Mouse (Mus musculus) kidney, adult 2 months (tissue): Measurements from ENCODE around the gene Rnf31. TPM values are rescaled to one million over a fixed set of nuclear protein-coding genes. Genes with fewer than 3 reads are reported as not detected.

ENCODE experiments used
- DNase-seq: peaks from one replicate; pipeline ENCODE4 v3.0.0; 2021
- H3K27ac ChIP-seq: fragments of 200-500 bp; 2 replicates; pipeline ENCODE4 v1.5.1; 2012; ENCODE audit warnings: low read depth, low read length, control low read depth, inconsistent platforms; ENCODE audit not compliant: insufficient read depth
- H3K27me3 ChIP-seq: fragments of 200-500 bp; replicated peaks from 2 replicates; pipeline ENCODE4 v1.6.1; 2012; ENCODE audit warnings: mild to moderate bottlenecking, moderate library complexity, low read length, inconsistent platforms; ENCODE audit not compliant: control insufficient read depth, insufficient read depth
- H3K36me3 ChIP-seq: fragments of 200-500 bp; 2 replicates; pipeline ENCODE4 v1.6.1; 2012; ENCODE audit warnings: mild to moderate bottlenecking, moderate library complexity, low read length, inconsistent platforms; ENCODE audit not compliant: control insufficient read depth, insufficient read depth
- H3K4me1 ChIP-seq: fragments of 200-500 bp; 2 replicates; pipeline ENCODE4 v1.6.1; 2011; ENCODE audit warnings: low read length; ENCODE audit not compliant: control insufficient read depth, insufficient read depth
- H3K4me3 ChIP-seq: fragments of 200-500 bp; 2 replicates; pipeline ENCODE4 v1.5.1; 2011; ENCODE audit warnings: mild to moderate bottlenecking, low read depth, low read length, control low read depth; ENCODE audit not compliant: insufficient read depth
- CTCF ChIP-seq: fragments of 200-500 bp; conservative IDR thresholded peaks from 2 replicates; pipeline ENCODE4 v1.5.1; 2011; ENCODE audit warnings: low read depth, mild to moderate bottlenecking, control low read depth, low read length, moderate library complexity, mixed read lengths; ENCODE audit not compliant: insufficient read depth, insufficient read length
- POLR2A ChIP-seq: fragments of 200-500 bp; IDR thresholded peaks from one replicate; pipeline ENCODE4 v1.6.1; 2011; ENCODE audit warnings: low read depth, low read length, control low read depth
- WGBS: fragments of 180-500 bp; shearing (Covaris S2); methylation state at CpG from one replicate; pipeline ENCODE4 v1.1.7; 2018; 5-methylcytosine and 5-hydroxymethylcytosine counted together
- polyA plus RNA-seq: library from polyadenylated mRNA; depleted of rRNA; stranded (reverse); fragments of >200 nt; gene quantifications from 2 replicates; pipeline ENCODE4 v1.2.3, GENCODE M21; 2012

The Rnf31 gene
- polyA plus RNA-seq, 1 experiment, result 27.6 TPM

DNA sequence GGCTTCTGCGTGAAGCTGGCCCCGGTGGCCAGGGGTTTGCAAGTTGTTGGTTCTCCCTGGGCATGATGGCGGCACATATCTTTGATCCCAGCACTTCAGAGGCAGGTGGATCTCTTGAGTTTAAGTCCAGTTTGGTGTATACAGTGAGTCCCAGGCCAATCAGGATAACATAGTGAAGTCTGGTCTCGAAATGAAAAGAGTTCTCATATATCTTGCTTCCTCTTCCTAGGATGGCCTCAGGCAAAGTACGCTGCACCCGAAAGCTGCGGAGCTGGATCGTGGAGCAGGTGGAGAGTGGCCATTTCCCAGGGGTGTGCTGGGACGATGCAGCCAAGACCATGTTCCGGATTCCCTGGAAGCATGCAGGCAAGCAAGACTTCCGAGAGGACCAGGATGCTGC is 13.3 kb downstream of the Rnf31 start:
- Histone ChIP-seq H3K4me1 (peaks cover 6% of the 10 kb centered on the region; the same call in 1 of the 2 replicates), H3K27me3 (no peaks in the 10 kb centered on the region), H3K27ac (peak overlapping the region; percentile 69), H3K36me3 (peaks cover 10% of the 10 kb centered on the region), H3K4me3 (peak overlapping the region; percentile 37)
- WGBS, result 75% methylated on average over 11 of the region's 11 CpGs
- TF ChIP-seq POLR2A (no peak), CTCF (no peak)
- DNase-seq, result no peak

DNA sequence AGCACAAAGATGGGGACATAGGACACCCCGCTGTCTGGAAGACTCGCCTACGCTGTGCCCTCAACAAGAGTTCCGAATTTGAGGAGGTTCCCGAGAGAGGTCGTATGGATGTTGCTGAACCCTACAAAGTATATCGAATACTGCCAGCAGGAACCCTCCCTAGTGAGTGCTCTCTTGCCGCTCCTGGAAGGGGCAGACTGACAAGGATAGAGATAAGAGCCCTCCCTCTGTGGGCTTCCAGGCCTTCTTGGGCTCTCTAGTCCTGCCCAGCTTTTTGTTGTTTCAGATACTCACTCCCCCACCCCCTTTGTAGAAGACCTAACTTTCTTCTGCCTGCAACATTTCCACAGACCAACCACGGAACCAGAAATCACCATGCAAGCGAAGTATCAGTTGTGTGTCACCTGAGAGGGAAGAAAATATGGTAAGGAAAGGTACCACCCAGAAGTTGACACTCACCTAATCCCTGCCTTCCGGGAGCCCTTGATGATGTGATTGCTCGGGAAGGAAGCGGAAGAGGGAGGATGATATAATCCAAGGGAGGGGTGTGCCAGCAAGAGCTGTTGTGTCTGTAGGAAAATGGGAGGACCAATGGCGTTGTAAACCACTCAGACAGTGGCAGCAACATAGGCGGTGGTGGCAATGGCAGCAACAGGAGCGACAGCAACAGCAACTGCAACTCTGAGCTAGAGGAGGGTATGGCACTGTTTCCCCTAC is 14.4 kb downstream of the Rnf31 start:
- peaks cover 6% of the 10 kb centered on the region; the same call in 1 of the 2 replicates for H3K4me1 ChIP-seq
- H3K36me3 ChIP-seq, result peaks cover 10% of the 10 kb centered on the region
- 91% methylated on average over 16 of the region's 16 CpGs for WGBS
- DNase-seq, result no peak
- TF ChIP-seq POLR2A, result no peak
- TF ChIP-seq CTCF, result no peak
- H3K27ac ChIP-seq, result no peak overlapping the region
- no peaks in the 10 kb centered on the region for H3K27me3 ChIP-seq
- H3K4me3 ChIP-seq, result no peak overlapping the region

DNA sequence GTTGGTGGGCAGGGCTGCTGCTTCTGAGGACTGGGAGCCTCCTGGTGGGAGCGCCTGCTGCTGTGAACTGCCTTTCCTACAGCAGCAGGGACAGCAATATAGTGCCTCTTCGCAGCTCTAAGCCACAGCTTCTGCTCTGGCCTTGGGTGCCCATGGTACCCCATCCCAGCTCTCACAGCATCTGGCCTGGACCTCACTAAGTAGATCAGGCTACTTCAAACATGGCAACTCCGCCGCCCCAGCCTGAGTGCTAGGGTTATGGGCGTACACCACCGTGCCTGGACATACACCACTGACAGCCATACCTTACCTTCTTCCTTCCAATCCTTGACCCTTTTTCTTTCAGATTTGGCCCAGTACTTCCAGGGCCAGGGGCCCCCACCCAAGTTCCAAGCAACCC is 16.8 kb downstream of the Rnf31 start:
- Histone ChIP-seq H3K27ac (no peak overlapping the region), H3K4me1 (peaks cover 14% of the 10 kb centered on the region; the same call in 1 of the 2 replicates), H3K36me3 (peaks cover 9% of the 10 kb centered on the region), H3K4me3 (no peak overlapping the region), H3K27me3 (no peaks in the 10 kb centered on the region)
- no peak for TF ChIP-seq POLR2A
- no peak for TF ChIP-seq CTCF
- DNase-seq, result no peak
- WGBS, result 96% methylated on average over 6 of the region's 6 CpGs

DNA sequence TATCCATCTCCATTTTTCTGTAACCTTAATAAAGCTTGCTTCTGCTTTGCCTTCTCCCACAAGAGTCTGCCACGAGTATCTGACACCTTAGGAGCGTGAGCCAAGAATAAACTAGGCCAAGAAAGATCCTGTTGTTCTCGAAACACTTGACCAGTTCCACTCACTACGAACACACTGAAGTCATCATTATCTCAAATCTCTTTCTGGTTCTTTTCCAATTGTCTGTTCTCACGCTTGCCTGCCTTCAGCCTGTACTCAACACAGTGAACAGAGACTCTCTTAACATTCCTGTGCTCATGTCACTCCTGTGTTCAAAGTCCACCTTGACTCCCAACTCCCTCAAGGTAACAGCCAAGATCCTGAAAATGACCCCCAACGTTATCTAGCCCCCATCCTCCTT is 21.8 kb downstream of the Rnf31 start:
- DNase-seq, result peak; percentile 71
- Histone ChIP-seq H3K27ac (no peak overlapping the region), H3K27me3 (no peaks in the 10 kb centered on the region), H3K4me1 (peaks cover 11% of the 10 kb centered on the region; the same call in 1 of the 2 replicates), H3K36me3 (peaks cover 5% of the 10 kb centered on the region), H3K4me3 (no peak overlapping the region)
- TF ChIP-seq POLR2A (no peak), CTCF (no peak)
- WGBS, result 37% methylated on average over 6 of the region's 6 CpGs

DNA sequence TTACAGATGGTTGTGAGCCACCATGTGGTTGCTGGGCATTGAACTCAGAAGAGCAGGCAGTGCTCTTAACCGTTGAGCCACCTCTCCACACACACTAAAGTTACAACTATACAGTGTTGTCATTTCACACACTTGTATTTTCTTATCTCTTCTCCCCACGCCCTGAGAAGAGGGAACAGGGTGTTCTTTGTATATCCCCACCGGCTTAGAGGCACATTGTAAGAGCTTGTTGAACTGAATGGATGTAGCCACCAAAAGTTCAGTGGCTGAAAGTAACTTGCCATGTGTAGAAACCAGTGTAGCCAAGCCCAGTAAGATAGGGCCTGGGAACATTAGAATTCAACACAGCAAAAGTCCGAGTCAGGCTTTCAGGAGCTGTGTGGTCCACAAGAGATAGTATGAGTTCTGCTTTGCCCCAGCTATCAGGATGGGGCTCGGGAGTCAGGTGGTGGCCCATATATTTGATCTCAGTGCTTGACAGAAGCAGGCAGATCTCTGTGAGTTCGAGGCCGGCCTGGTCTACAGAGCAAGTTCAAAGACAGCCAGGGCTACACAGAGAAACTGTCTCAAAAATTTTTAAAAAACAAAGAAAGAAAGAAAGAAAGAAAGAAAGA is 23.2 kb downstream of the Rnf31 start:
- TF ChIP-seq CTCF (no peak), POLR2A (no peak)
- Histone ChIP-seq H3K4me1 (peaks cover 11% of the 10 kb centered on the region; the same call in 1 of the 2 replicates), H3K27me3 (no peaks in the 10 kb centered on the region), H3K4me3 (no peak overlapping the region), H3K27ac (no peak overlapping the region), H3K36me3 (no peaks in the 10 kb centered on the region)
- DNase-seq, result no peak
- 92% methylated on average over 7 of the region's 7 CpGs for WGBS

DNA sequence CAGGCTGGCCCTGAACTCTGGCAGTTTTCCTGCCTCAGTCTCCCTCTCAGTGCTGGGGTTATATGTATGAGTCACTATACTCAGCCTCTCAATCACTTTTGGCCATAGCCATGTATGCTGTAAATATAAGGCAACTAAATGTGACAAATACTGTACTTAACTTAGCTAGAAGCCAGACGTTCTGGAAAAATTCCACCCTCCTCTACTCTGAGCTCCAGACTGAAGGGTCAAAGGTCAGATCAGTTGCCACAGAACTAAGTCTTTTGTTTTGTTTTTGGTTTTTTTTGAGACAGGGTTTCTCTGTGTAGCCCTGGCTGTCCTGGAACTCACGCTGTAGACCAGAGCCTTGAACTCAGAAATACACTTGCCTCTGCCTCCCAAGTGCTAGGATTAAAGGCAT is 24.4 kb downstream of the Rnf31 start:
- 49% methylated on average over 2 of the region's 2 CpGs for WGBS
- Histone ChIP-seq H3K27me3 (no peaks in the 10 kb centered on the region), H3K36me3 (no peaks in the 10 kb centered on the region), H3K27ac (no peak overlapping the region), H3K4me1 (peaks cover 11% of the 10 kb centered on the region; the same call in 1 of the 2 replicates), H3K4me3 (no peak overlapping the region)
- TF ChIP-seq POLR2A (no peak), CTCF (no peak)
- DNase-seq, result peak; percentile 26

DNA sequence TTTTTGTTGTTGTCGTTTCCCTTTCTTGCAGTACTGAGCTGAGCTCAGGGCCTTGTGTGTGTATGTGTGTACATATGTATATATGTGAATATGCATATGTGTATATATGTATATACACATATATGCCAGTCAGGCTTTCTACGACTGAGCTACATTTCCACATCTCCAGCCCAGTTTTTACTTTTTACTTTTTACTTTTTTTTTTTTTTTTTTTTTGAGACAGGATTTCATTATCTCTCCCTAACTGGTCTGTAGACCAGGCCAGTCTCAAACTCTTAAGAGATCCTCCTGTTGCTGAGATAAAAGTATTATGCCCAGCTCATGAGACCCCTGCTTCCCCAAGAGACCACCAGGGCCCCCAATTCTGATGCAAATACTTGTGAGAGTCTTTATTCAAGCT is 25.3 kb downstream of the Rnf31 start:
- Histone ChIP-seq H3K4me3 (no peak overlapping the region), H3K36me3 (no peaks in the 10 kb centered on the region), H3K4me1 (peaks cover 11% of the 10 kb centered on the region; the same call in 1 of the 2 replicates), H3K27me3 (no peaks in the 10 kb centered on the region), H3K27ac (no peak overlapping the region)
- 74% methylated on average over 2 of the region's 2 CpGs for WGBS
- DNase-seq, result no peak
- no peak for TF ChIP-seq POLR2A
- no peak for TF ChIP-seq CTCF
